Mouse (Mus musculus): Measurements from ENCODE around the gene Atp5e.

GRCm38 (mm10) chr2:174463370-174463769 lies 535 bp downstream of the Atp5e start:
- no peak for TF ChIP-seq CTCF (IDR thresholded peaks at IDR 0.05; ENCODE audit: control insufficient read depth, insufficient read depth, insufficient read length)
- TF ChIP-seq USF1 (IDR thresholded peaks at IDR 0.05; ENCODE audit: low read depth): no peak
- no peak for TF ChIP-seq MYOD1 (IDR thresholded peaks at IDR 0.05; ENCODE audit: control insufficient read depth, insufficient read length, low read depth)
- TF ChIP-seq FOSL1 (IDR thresholded peaks at IDR 0.05; ENCODE audit: insufficient read depth, low read length, poor library complexity, severe bottlenecking): no peak
- TF ChIP-seq MYOG (IDR thresholded peaks at IDR 0.05; ENCODE audit: control insufficient read depth, extremely low read depth, insufficient read length): no peak
